Comparison of ENCODE assay signal across 1 mouse cellular context in the genomic region with DNA sequence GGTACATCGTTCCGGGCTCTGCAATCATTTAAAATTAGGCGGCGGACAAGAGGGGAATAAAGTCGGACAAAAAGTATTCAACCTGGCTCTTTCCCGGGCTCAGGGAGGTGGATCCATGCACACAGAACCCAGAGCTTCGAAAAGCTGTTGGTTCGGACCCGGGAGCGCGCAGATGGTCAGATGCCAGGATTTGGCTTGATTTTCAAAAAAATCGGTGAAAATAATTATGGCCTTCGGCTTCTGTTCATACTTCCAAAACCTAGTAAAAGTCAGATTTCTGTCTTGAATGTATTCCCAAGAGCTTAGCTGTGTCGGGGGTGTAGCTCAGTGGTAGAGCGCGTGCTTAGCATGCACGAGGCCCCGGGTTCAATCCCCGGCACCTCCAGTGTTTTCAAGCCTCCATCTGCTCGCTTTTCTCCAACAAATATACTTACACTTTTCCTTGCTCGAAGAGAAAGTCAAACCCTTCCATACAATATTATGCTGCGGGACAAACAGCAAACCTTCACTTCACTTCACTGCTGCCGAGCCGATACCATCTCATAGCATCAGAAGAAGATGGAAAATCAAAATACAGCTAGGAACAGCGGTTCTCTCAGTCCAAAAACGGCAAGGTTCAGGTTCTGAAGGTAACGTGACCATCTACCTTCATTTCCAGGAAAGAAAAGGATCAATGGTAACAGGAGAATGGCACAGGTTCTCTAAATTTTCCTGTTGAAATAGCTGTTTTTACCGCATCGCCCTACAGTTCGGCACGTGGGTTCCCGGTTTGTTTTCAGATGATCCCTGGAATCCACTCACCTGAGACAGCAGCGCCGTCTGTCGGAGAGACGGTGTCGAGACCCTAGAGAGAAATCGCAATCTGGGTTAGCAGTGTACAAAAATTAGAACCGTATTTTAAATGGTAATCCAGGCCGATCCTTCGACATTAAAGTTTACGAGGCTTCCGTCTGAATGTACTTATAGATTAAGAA.
A peak's percentile ranks its signal among the peaks of the same experiment; 100 is the strongest.
TF ChIP-seq lines count a peak whose summit lies in the region.

No protein-coding gene starts in this region.

TF ChIP-seq in CH12.LX, 34 proteins besides CTCF, POLR2A, EP300 and RAD21:
- TF ChIP-seq TCF12 (IDR thresholded peaks at IDR 0.05; ENCODE audit: low read depth, low read length) (0 out of 2 replicates have a peak, but pooled peaks have one; percentile 28), ZKSCAN1 (IDR thresholded peaks at IDR 0.05; ENCODE audit: borderline replicate concordance, low read depth, low read length) (no peak), CHD2 (IDR thresholded peaks at IDR 0.05; ENCODE audit: low read length) (no peak), MEF2A (IDR thresholded peaks at IDR 0.05; ENCODE audit: borderline replicate concordance, low read depth, low read length) (peak; percentile 45; the same call in 1 of the 2 replicates), NRF1 (IDR thresholded peaks at IDR 0.05; ENCODE audit: low read depth, low read length) (peak; percentile 66), SMC3 (IDR thresholded peaks at IDR 0.05; ENCODE audit: low read depth, low read length) (peak; percentile 65), BHLHE40 (IDR thresholded peaks at IDR 0.05; ENCODE audit: low read depth, low read length) (peak; percentile 97), MAX (IDR thresholded peaks at IDR 0.05; ENCODE audit: low read length) (peak; percentile 92), HCFC1 (IDR thresholded peaks at IDR 0.05; ENCODE audit: low read depth, low read length) (0 out of 2 replicates have a peak, but pooled peaks have one; percentile 19), IRF4 (IDR thresholded peaks at IDR 0.05; ENCODE audit: low read depth, low read length) (peak; percentile 66), JUND (conservative IDR thresholded peaks at IDR 0.05; ENCODE audit: low read depth, low read length) (peak; percentile 7; the same call in 1 of the 2 replicates), E2F4 (IDR thresholded peaks at IDR 0.05; ENCODE audit: insufficient replicate concordance, low read depth, low read length) (peak; percentile 62; the same call in 1 of the 2 replicates), SIN3A (IDR thresholded peaks at IDR 0.05; ENCODE audit: low read length) (peak; percentile 62), UBTF (IDR thresholded peaks at IDR 0.05; ENCODE audit: low read depth, low read length) (no peak), TBP (conservative IDR thresholded peaks at IDR 0.05; ENCODE audit: low read depth, low read length) (peak; percentile 99), JUN (IDR thresholded peaks at IDR 0.05; ENCODE audit: insufficient read depth, low read depth, low read length) (0 out of 2 replicates have a peak, but pooled peaks have one; percentile 13), CHD1 (IDR thresholded peaks at IDR 0.05; ENCODE audit: low read depth, low read length) (0 out of 2 replicates have a peak, but pooled peaks have one; percentile 15), ELF1 (IDR thresholded peaks at IDR 0.05; ENCODE audit: low read depth, low read length) (peak; percentile 97), USF1 (IDR thresholded peaks at IDR 0.05; ENCODE audit: low read depth, low read length) (peak; percentile 56), RCOR1 (conservative IDR thresholded peaks at IDR 0.05; ENCODE audit: low read depth, low read length) (0 out of 2 replicates have a peak, but pooled peaks have one; percentile 85), USF2 (conservative IDR thresholded peaks at IDR 0.05; ENCODE audit: low read depth, low read length) (0 out of 2 replicates have a peak, but pooled peaks have one; percentile 49), MAFK (IDR thresholded peaks at IDR 0.05; ENCODE audit: insufficient replicate concordance, low read length) (peak; percentile 95), ZNF384 (IDR thresholded peaks at IDR 0.05; ENCODE audit: low read depth, low read length) (peak; percentile 40; the same call in 1 of the 2 replicates), ZC3H11A (IDR thresholded peaks at IDR 0.05; ENCODE audit: low read depth, low read length) (no peak; the same call in 1 of the 2 replicates), NELFE (IDR thresholded peaks at IDR 0.05; ENCODE audit: low read depth, low read length) (peak; percentile 28; the same call in 1 of the 2 replicates), KAT2A (IDR thresholded peaks at IDR 0.05; ENCODE audit: insufficient replicate concordance, low read length) (0 out of 2 replicates have a peak, but pooled peaks have one; percentile 71), ETS1 (conservative IDR thresholded peaks at IDR 0.05; ENCODE audit: low read depth, low read length) (0 out of 2 replicates have a peak, but pooled peaks have one; percentile 24), GABPA (IDR thresholded peaks at IDR 0.05; ENCODE audit: insufficient replicate concordance, low read depth, low read length) (no peak), MYC (IDR thresholded peaks at IDR 0.05; ENCODE audit: low read depth, low read length) (peak; percentile 74; the same call in 1 of the 2 replicates), MAZ (IDR thresholded peaks at IDR 0.05; ENCODE audit: low read depth, low read length) (peak; percentile 26; the same call in 1 of the 2 replicates), ZMIZ1 (IDR thresholded peaks at IDR 0.05; ENCODE audit: low read depth, low read length) (no peak), POLR2AphosphoS2 (IDR thresholded peaks at IDR 0.05; ENCODE audit: low read depth, low read length) (no peak), MXI1 (IDR thresholded peaks at IDR 0.05; ENCODE audit: low read depth, low read length) (peak; percentile 91), PAX5 (IDR thresholded peaks at IDR 0.05; ENCODE audit: low read length) (no peak)
